Mouse (Mus musculus) left cerebral cortex, postnatal 25 days (tissue): ENCODE results near the gene Rmi2. TPM values are rescaled to one million over a fixed set of nuclear protein-coding genes. Genes with fewer than 3 reads are reported as not detected.
"Not testable (repeated sequence)": the region's sequence is repeated elsewhere in the genome, so short reads cannot be mapped to it uniquely, and the experiment has no call there.

Experiments used
- DNase-seq, 2 experiments: peaks; one replicate each; pipeline ENCODE4 v3.0.0; 2022; ENCODE audit warnings: low spot score in 2 of 2, mixed read lengths in 1 of 2
- intact Hi-C: fragments of 180-260 bp; cut with DNase I; formaldehyde crosslinking; loops from one replicate; pipeline ENCODE4 v1.15.1; 2025
- total RNA-seq, 2 experiments: library from RNA; stranded (reverse); gene quantifications; 2 replicates each; pipeline ENCODE4 v1.2.3; 2021

The Rmi2 gene
- under 1 TPM; 0.09 to 0.55 TPM for total RNA-seq

GRCm38 (mm10) chr16:10834911-10835587, at the start of gene Rmi2:
TSS of gene Rmi2 (plus strand) at chr16:10835059.
- DNase-seq: peak; percentile 80 to 81
- intact Hi-C loops: loop anchor here (5.0 kb wide), 1 partner anchor 408 kb away; no protein-coding TSS in a partner anchor

GRCm38 (mm10) chr16:10785371-10786231, 49.3 kb upstream of the Rmi2 start, which contains the start of gene Socs1:
TSS of gene Socs1 (minus strand) at chr16:10785536.
- peak; percentile 79 to 88 for DNase-seq
- intact Hi-C loops: loop anchor here (2.0 to 5.0 kb wide), 5 partner anchors 61 to 219 kb away; no protein-coding TSS in a partner anchor

- peak; percentile 82 to 89 for DNase-seq
- intact Hi-C loops: loop anchor here (2.0 to 5.0 kb wide), 4 partner anchors 61 to 199 kb away; no protein-coding TSS in a partner anchor
Observed at GRCm38 (mm10) chr16:10786288-10786687, 48.6 kb upstream of the Rmi2 start.

- intact Hi-C loops: loop anchor here (2.0 to 5.0 kb wide), 4 partner anchors 60 to 200 kb away; no protein-coding TSS in a partner anchor
- no peak for DNase-seq
Observed at GRCm38 (mm10) chr16:10786782-10787547, 47.9 kb upstream of the Rmi2 start.

- intact Hi-C loops: loop anchor here (2.0 to 5.0 kb wide), 4 partner anchors 59 to 200 kb away; no protein-coding TSS in a partner anchor
- DNase-seq: no peak
Observed at GRCm38 (mm10) chr16:10787548-10788058, 47.3 kb upstream of the Rmi2 start.

- DNase-seq: no peak
- intact Hi-C loops: loop anchor here (5.0 kb wide), 3 partner anchors 126 to 201 kb away; no protein-coding TSS in a partner anchor
Observed at GRCm38 (mm10) chr16:10788271-10788670, 46.6 kb upstream of the Rmi2 start, which contains the start of gene Tnp2. TSS of gene Tnp2 (minus strand) at chr16:10788660.

GRCm38 (mm10) chr16:10788866-10789265, 46.0 kb upstream of the Rmi2 start:
- intact Hi-C loops: loop anchor here (5.0 kb wide), 3 partner anchors 127 to 202 kb away; no protein-coding TSS in a partner anchor
- DNase-seq: no peak

- intact Hi-C loops: no loop called here
Observed at GRCm38 (mm10) chr16:10790702-10791101, 44.2 kb upstream of the Rmi2 start, which contains the start of gene Prm3. TSS of gene Prm3 (minus strand) at chr16:10790914.

GRCm38 (mm10) chr16:10796034-10796433, 38.8 kb upstream of the Rmi2 start, which contains the start of gene Prm2:
TSS of gene Prm2 (minus strand) at chr16:10796134.
- DNase-seq: no peak
- intact Hi-C loops: no loop called here

More at GRCm38 (mm10) chr16:10790702-10791101, 44.2 kb upstream of the Rmi2 start, which contains the start of gene Prm3:
- no peak for DNase-seq

GRCm38 (mm10) chr16:10802420-10802819, 32.4 kb upstream of the Rmi2 start:
- DNase-seq, intact Hi-C loops: not testable (repeated sequence)

- no peak for DNase-seq
- intact Hi-C loops: no loop called here
Observed at GRCm38 (mm10) chr16:10805789-10806527, 28.9 kb upstream of the Rmi2 start, which contains the start of gene Prm1. TSS of gene Prm1 (minus strand) at chr16:10805839.

GRCm38 (mm10) chr16:10810376-10810775, 24.5 kb upstream of the Rmi2 start:
- intact Hi-C loops: no loop called here

GRCm38 (mm10) chr16:10812865-10813371, 21.9 kb upstream of the Rmi2 start, which contains the start of gene Gm11172:
TSS of gene Gm11172 (plus strand) at chr16:10812915.
- intact Hi-C loops: no loop called here
- no peak for DNase-seq

More at GRCm38 (mm10) chr16:10810376-10810775, 24.5 kb upstream of the Rmi2 start:
- no peak for DNase-seq

GRCm38 (mm10) chr16:10813726-10814125, 21.1 kb upstream of the Rmi2 start:
- DNase-seq: no peak
- intact Hi-C loops: no loop called here

- intact Hi-C loops: no loop called here
- no peak for DNase-seq
Observed at GRCm38 (mm10) chr16:10814864-10815263, 20.0 kb upstream of the Rmi2 start.

- no peak for DNase-seq
- intact Hi-C loops: no loop called here
Observed at GRCm38 (mm10) chr16:10818579-10819135, 16.2 kb upstream of the Rmi2 start.

- intact Hi-C loops: no loop called here
- DNase-seq: no peak
Observed at GRCm38 (mm10) chr16:10819966-10820365, 14.9 kb upstream of the Rmi2 start.
